Mouse (Mus musculus) limb, embryonic 11.5 days (tissue): ENCODE measurements at regions not wholly inside any gene's neighbourhood (a gene's known extent, or its start where the extent isn't known, plus 50 kb on each side); places are given as distances from the start of the nearest gene placed in this dataset.
"Not testable (repeated sequence)": the region's sequence is repeated elsewhere in the genome, so short reads cannot be mapped to it uniquely, and the experiment has no call there.

Source experiments
- ATAC-seq: fragments of 200-750 bp; cut with Nextera tagmentation; 2 replicates; pipeline ENCODE4 v1.8.0; 2017; ENCODE audit warnings: low read depth; ENCODE audit not compliant: insufficient number of reproducible peaks, low FRiP score, low TSS enrichment
- DNase-seq: peaks from one replicate; pipeline ENCODE4 v3.0.0-alpha.2; 2015; ENCODE audit warnings: low spot score
- H3K27ac ChIP-seq: fragments of 300-500 bp; sonication (generic); replicated peaks from 2 replicates; pipeline ENCODE4 v1.5.1; 2014; ENCODE audit warnings: low read depth, mild to moderate bottlenecking, low read length
- H3K27me3 ChIP-seq: fragments of 300-500 bp; sonication (generic); 2 replicates; pipeline ENCODE4 v1.6.1; 2014; ENCODE audit warnings: mild to moderate bottlenecking, low read length, mixed read lengths; ENCODE audit not compliant: control insufficient read depth, insufficient read depth
- H3K36me3 ChIP-seq: fragments of 300-500 bp; sonication (generic); 2 replicates; pipeline ENCODE4 v1.6.1; 2014; ENCODE audit warnings: mild to moderate bottlenecking, low read length, moderate library complexity, mixed read lengths; ENCODE audit not compliant: control insufficient read depth, insufficient read depth
- H3K4me1 ChIP-seq: fragments of 300-500 bp; sonication (generic); 2 replicates; pipeline ENCODE4 v1.6.1; 2014; ENCODE audit warnings: low read length, mixed read lengths; ENCODE audit not compliant: control insufficient read depth, insufficient read depth
- H3K4me2 ChIP-seq: fragments of 300-500 bp; sonication (generic); 2 replicates; pipeline ENCODE4 v1.6.1; 2014; ENCODE audit warnings: low read depth, mild to moderate bottlenecking, moderate library complexity; ENCODE audit not compliant: severe bottlenecking
- H3K4me3 ChIP-seq: fragments of 300-500 bp; sonication (generic); 2 replicates; pipeline ENCODE4 v1.5.1; 2014; ENCODE audit warnings: low read depth, low read length
- H3K9ac ChIP-seq: fragments of 300-500 bp; sonication (generic); 2 replicates; pipeline ENCODE4 v1.6.1; 2014; ENCODE audit warnings: mild to moderate bottlenecking, low read length
- H3K9me3 ChIP-seq: fragments of 300-500 bp; sonication (generic); 2 replicates; pipeline ENCODE4 v1.6.1; 2016; ENCODE audit warnings: low read length; ENCODE audit not compliant: control insufficient read depth
- WGBS: fragments of 180-500 bp; shearing (Covaris S2); extraction: QIAGEN DNeasy Blood & Tissue Kit; methylation state at CpG from one replicate; pipeline ENCODE4 v1.1.7; 2014; 5-methylcytosine and 5-hydroxymethylcytosine counted together

- H3K9ac ChIP-seq = no peak overlapping the region
- H3K27me3 ChIP-seq = no peaks in the 10 kb centered on the region
- no peak overlapping the region for H3K27ac ChIP-seq
- H3K36me3 ChIP-seq = no peaks in the 10 kb centered on the region
- ATAC-seq (no peak), DNase-seq (no peak)
- H3K4me1 ChIP-seq = no peaks in the 10 kb centered on the region
- peaks cover 48% of the 10 kb centered on the region for H3K9me3 ChIP-seq
- no peak overlapping the region for H3K4me2 ChIP-seq
- H3K4me3 ChIP-seq = no peak overlapping the region
- WGBS = 83% methylated on average over 1 of the region's 1 CpGs
Measured at GRCm38 (mm10) chr17:3023426-3023825, 91.3 kb upstream of the Scaf8 start.

- ATAC-seq, H3K36me3 ChIP-seq, H3K4me3 ChIP-seq, H3K27ac ChIP-seq, H3K27me3 ChIP-seq, H3K9ac ChIP-seq, H3K4me2 ChIP-seq, H3K4me1 ChIP-seq: not testable (repeated sequence)
- peak; percentile 7 for DNase-seq
- 55% methylated on average over 1 of the region's 1 CpGs for WGBS
- peaks cover 47% of the 10 kb centered on the region for H3K9me3 ChIP-seq
Measured at GRCm38 (mm10) chr17:3026859-3027258, 87.9 kb upstream of the Scaf8 start.

GRCm38 (mm10) chr17:3027376-3027775, 87.4 kb upstream of the Scaf8 start:
- Histone ChIP-seq H3K9me3 (peaks cover 47% of the 10 kb centered on the region), H3K4me2 (no peak overlapping the region), H3K36me3 (no peaks in the 10 kb centered on the region), H3K27ac (no peak overlapping the region), H3K4me1 (no peaks in the 10 kb centered on the region), H3K9ac (no peak overlapping the region), H3K27me3 (no peaks in the 10 kb centered on the region), H3K4me3 (no peak overlapping the region)
- 75% methylated on average over 4 of the region's 4 CpGs for WGBS
- no peak for DNase-seq
- ATAC-seq = no peak

GRCm38 (mm10) chr17:3029750-3030149, 85.0 kb upstream of the Scaf8 start:
- peak; percentile 65; the same call in 1 of the 2 replicates for ATAC-seq
- H3K9ac ChIP-seq, H3K4me2 ChIP-seq, DNase-seq, H3K36me3 ChIP-seq, H3K27me3 ChIP-seq, H3K4me3 ChIP-seq, H3K27ac ChIP-seq, H3K4me1 ChIP-seq: not testable (repeated sequence)
- WGBS = 59% methylated on average over 2 of the region's 2 CpGs
- peaks cover 53% of the 10 kb centered on the region for H3K9me3 ChIP-seq

- 74% methylated on average over 2 of the region's 2 CpGs for WGBS
- Histone ChIP-seq H3K27me3 (no peaks in the 10 kb centered on the region), H3K27ac (no peak overlapping the region), H3K36me3 (no peaks in the 10 kb centered on the region), H3K4me3 (no peak overlapping the region), H3K4me2 (no peak overlapping the region), H3K4me1 (no peaks in the 10 kb centered on the region), H3K9me3 (peaks cover 60% of the 10 kb centered on the region), H3K9ac (no peak overlapping the region)
- DNase-seq = no peak
- no peak for ATAC-seq
Measured at GRCm38 (mm10) chr17:3035099-3035498, 79.7 kb upstream of the Scaf8 start.

DNA sequence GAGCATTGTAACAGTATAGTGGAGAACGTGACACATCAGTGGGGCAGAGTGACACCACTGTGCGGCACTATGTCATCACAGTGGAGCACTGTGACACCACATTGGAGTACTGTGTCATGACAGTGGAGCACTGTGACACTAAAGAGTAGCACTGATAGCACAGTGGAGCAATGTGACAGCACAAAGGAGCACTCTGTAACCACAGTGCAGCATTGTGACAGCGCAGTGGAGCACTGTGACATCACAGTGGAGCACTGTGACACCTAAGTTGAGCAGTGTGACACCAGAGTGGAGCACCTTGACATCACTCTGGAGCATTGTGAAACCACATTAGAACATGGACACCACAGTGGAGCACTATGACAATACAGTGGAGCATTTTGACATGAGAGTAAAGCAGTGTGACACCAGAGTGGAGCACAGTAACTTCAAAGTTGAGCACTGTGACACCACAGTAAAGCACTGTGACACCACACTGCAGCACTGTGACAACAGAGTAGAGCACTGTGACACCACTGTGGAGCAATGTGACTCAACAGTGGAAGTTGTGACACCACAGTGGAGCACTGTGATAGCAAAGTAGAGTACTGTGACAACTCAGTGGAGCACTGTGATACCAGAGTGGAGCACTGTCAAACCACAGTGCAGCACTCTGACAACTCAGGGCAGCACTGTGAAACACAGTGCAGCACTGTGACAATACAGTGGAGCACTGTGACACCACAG, 77.5 kb upstream of the Scaf8 start:
- ATAC-seq (no peak), DNase-seq (peak; percentile 15)
- 46% methylated on average over 3 of the region's 3 CpGs for WGBS
- H3K9me3 ChIP-seq = peaks cover 42% of the 10 kb centered on the region
- H3K9ac ChIP-seq = no peak overlapping the region
- H3K27me3 ChIP-seq = no peaks in the 10 kb centered on the region
- no peak overlapping the region for H3K27ac ChIP-seq
- H3K4me1 ChIP-seq = no peaks in the 10 kb centered on the region
- H3K4me2 ChIP-seq = no peak overlapping the region
- no peaks in the 10 kb centered on the region for H3K36me3 ChIP-seq
- H3K4me3 ChIP-seq = no peak overlapping the region

DNA sequence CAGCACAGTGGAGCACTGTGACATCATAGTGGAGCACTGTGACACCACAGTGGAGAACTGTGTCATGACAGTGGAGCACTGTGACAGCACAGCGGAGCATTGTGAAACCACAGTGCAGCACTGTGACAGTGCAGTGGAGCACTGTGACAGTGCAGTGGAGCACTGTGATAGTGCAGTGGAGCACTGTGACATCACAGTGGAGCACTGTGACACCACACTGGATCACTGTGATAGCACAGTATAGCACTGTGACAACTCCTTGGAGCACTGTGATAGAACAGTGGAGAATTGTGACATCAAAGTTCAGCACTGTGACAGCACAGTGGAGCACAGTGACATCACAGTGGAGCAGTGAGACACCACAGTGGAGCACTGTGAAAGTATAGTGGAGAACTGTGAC, 76.7 kb upstream of the Scaf8 start:
- no peak overlapping the region for H3K27ac ChIP-seq
- 83% methylated on average over 1 of the region's 1 CpGs for WGBS
- no peaks in the 10 kb centered on the region for H3K36me3 ChIP-seq
- no peak overlapping the region for H3K4me2 ChIP-seq
- H3K4me1 ChIP-seq = no peaks in the 10 kb centered on the region
- DNase-seq (peak; percentile 15), ATAC-seq (no peak)
- H3K27me3 ChIP-seq = no peaks in the 10 kb centered on the region
- no peak overlapping the region for H3K4me3 ChIP-seq
- peaks cover 36% of the 10 kb centered on the region for H3K9me3 ChIP-seq
- H3K9ac ChIP-seq = no peak overlapping the region

DNA sequence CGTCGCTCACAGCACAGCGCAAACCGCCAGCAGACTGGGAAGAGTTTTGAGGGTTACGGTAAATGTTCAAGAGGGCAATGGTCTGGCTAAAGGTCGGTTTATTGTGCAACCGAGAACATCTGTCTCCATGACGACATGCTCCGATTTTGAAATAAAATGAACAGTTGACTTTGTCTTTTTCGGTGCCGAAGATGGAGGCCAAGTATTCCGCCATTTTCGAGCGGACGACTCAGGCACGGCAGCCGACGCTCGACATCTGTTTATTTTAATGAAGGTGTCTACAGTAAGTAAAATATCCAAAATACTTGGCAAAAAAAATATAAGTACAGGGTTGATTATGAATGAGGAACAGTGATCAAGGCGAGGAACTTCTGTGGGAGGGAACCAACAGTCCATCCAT, 70.3 kb upstream of the Scaf8 start:
- DNase-seq, H3K4me3 ChIP-seq, ATAC-seq, H3K9ac ChIP-seq, H3K27ac ChIP-seq, H3K36me3 ChIP-seq, H3K27me3 ChIP-seq, H3K4me2 ChIP-seq, H3K9me3 ChIP-seq, H3K4me1 ChIP-seq: not testable (repeated sequence)
- WGBS = 84% methylated on average over 20 of the region's 20 CpGs

DNA sequence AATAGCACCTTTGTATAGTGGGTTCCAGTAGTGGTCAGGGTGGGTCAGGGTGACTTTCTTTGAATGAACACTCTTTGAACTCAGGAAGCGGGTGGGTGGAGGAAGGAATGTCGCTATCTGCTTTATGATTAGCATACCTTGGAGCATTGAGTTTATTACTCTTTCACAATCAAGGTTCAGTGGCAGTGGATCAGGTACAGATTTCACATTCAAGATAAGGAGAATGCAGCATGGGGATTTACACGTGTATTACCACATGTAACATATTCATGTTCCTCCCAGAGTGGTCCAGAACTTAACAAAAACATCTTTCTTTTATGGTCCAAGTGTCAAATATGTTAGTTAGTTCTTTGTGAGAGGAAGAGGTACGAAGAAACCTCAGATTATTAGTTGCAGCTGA, 60.9 kb upstream of the Scaf8 start:
- not testable (repeated sequence) for ATAC-seq, H3K27me3 ChIP-seq, H3K4me3 ChIP-seq, DNase-seq, H3K9me3 ChIP-seq, H3K4me1 ChIP-seq, H3K27ac ChIP-seq, H3K36me3 ChIP-seq, H3K9ac ChIP-seq, H3K4me2 ChIP-seq
- WGBS = 89% methylated on average over 4 of the region's 4 CpGs
